Mouse (Mus musculus): ENCODE data around the gene Dgki.

The Dgki gene

DNA sequence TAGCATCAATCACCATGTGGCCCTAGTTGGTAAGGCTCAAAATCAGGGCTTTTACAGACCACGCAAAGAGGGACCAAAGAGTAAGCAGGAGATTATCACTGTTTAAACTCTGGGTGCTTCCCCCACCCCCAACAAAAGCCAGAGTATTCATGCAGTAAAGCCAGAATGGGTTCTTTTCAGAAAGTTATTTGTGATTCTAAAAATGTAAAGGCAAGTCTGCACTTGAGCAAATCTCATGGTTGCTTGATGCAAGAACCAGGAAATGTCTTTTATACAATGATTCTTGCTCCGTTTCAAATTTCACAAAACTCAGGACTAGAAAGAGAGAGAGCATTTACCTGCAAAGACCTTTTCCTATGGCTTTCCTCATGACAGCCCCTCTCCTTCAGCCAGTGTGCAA, 7.9 kb downstream of the Dgki start:
- no peak for DNase-seq (ENCODE audit: low spot score)

DNA sequence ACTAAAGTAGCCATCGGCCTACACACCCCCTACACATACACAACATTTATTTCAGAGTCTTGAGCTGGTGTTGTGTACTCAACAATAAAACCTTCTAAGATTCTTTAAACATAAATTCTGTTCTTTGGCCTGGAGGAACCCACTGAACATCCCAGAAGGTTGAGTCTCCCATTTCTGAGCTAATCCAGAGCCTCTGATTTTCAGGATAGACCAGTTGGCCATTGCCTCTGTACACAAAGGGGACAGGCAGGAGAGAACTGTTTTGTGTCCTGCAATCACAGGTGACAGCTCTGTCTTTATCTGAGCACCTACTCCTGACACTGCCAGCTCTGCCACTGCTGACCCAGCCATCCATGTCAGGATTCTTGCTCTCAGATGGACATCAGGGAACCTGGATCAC, 8.8 kb downstream of the Dgki start:
- DNase-seq (ENCODE audit: low spot score) = no peak

- DNase-seq (ENCODE audit: low spot score) = no peak
Measured at GRCm38 (mm10) chr6:37290691-37291090, 9.3 kb downstream of the Dgki start.

- DNase-seq (ENCODE audit: low spot score) = no peak
Measured at GRCm38 (mm10) chr6:37286134-37286533, 13.8 kb downstream of the Dgki start.

DNA sequence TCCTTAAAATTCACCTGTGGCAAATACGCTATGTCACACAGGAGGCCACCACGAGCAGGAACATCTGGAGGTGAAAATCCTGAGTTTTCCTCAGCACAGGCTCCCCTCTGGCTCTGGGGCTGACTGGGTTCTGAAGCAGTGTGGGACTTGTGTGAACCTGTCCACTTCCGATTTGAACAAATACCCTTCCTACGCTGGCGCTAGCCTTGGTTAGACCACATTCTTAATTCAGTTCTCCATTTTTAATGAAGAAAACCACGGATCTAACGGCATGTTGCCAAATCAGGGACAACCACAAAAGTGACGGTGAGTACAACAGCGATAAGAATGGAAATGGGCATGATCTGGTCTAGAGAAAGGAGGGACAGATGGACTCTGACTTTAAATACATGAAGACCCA, 15.1 kb downstream of the Dgki start:
- DNase-seq (ENCODE audit: low spot score) = no peak

- no peak for DNase-seq (ENCODE audit: low spot score)
Measured at GRCm38 (mm10) chr6:37283336-37283735, 16.6 kb downstream of the Dgki start.

- DNase-seq (ENCODE audit: low spot score) = no peak
Measured at GRCm38 (mm10) chr6:37282659-37283058, 17.3 kb downstream of the Dgki start.

DNA sequence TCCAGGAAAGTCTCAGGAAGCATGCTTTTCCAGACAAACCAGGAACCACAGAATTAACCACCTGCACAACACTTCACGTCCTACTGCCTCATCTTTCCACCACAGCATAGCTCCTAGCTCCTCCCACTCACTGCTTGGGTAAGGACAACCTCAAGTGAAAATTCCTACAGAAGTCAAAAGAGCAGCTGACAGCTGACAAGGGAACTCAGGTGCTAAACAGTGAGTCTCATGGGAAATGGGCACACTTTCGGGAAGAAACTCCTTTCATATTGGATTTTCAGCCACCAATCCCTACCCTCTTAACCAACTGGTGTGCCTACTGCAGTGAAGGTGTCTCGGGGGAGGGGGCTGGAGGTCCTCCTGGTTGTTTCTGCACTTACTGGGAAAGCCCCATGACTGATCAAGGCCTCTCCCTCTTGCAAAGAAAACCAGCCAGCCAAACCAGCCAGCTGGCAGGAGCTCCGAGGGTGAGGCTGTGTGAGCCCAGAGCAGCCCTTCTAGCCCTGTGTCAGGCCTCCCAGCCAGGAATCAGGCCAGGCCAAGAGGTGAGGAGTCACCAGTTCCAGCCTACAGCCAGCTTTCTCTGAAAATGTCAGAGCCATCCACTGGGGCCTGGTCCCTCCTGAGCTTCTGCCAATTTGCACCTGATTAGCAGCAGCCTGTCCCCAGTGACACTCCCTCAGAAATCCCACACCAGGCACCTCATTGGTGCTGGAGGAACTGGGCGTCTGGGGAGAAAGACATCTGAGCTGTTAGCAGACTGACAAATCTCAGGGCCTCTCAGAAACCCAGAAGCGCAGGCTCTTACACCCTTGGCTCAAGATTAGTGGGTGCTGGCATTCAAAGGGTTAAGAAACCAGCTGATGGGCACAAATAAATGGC, 22.9 kb downstream of the Dgki start:
- peak; percentile 33 for DNase-seq (ENCODE audit: low spot score)

DNA sequence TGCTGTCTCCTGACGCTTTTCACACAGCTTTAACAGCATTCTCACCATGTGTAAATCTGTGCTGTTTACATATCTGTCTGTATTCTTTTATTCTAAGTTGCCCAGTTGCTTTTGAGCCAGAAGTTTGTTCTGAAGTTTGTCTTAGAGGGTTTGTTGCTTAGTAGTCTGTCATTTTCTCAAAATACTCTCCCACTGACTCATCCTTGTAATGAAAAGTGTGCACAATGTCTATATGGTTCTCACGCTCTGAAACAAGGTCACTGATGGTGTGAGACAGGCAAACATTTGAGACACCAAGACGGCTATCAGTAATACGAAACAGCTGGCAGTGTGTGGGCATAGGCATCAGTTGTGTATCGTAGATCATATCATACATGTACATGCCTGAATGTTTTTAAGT, 23.8 kb downstream of the Dgki start:
- no peak for DNase-seq (ENCODE audit: low spot score)

- DNase-seq (ENCODE audit: low spot score) = no peak
Measured at GRCm38 (mm10) chr6:37270905-37271591, 28.9 kb downstream of the Dgki start.

DNA sequence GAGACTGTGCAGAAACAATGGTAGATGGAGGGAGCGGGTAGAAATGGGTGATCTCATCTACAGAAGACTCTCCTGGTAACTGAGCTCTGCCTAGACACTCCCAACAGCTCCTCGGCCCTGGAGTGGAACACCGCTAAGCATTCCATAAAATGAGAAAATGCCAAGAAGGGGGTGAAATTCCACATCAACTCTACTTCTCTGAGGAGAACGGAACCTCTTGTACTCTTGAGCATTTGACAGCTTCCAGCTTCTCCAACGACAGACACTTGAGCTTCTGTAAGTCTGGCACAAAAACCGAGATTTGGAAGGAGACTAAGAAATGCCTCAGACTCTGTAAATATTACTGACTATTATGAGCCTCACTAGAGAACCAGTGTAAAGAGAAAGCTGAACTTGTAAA, 31.4 kb downstream of the Dgki start:
- no peak for DNase-seq (ENCODE audit: low spot score)

- DNase-seq (ENCODE audit: low spot score) = no peak
Measured at GRCm38 (mm10) chr6:37267952-37268351, 32.0 kb downstream of the Dgki start.

GRCm38 (mm10) chr6:37262486-37262885, 37.5 kb downstream of the Dgki start:
- DNase-seq (ENCODE audit: low spot score) = no peak

DNA sequence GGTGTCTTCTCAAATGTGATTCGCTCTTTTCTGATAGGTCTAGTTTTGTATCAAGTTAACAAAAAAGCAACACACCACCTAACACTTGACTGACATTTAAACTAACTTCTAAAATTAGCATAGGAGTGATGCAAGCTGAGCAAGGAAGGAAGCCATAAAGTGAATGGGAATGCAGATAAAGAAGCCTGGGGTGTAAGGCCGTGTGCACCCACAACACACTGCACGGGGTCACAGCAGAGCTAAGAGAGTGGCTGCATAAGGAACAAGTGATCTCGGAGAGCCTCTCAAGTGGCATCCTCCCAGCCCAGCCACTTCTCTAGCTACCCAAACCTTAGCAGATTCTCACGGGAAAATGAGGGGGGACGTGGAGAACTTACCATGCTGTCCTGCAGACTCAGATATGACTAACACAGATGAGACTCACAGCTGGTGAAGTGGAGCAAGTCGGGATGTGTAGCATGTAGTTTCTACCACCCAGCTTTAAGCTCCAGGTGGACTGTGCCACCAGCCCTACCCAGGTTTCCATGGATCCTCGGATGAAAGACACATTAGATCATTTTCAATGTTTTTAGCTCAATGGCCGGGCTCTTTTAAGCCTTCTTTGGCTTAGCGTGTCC, 38.6 kb downstream of the Dgki start:
- no peak for DNase-seq (ENCODE audit: low spot score)

DNA sequence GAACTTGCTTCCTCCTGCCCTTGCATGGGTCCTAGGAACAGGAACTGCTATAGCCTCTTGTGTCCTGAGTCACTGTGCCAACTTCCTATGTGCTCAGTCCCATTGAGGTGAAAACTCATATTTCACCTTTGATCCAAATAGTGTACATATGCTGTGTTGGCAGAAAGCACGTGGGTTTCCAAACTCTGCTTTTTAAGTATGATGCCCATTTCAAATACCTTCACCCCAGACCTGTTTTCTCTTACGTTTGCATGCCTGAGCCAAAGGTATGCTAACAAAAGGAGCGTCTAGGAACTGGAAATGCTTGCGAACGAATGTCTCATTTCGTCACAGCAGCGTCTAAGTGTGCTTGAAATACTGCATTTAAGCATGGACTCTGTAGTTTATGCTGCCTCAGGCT, 41.3 kb downstream of the Dgki start:
- DNase-seq (ENCODE audit: low spot score) = no peak

GRCm38 (mm10) chr6:37254144-37254543, 45.8 kb downstream of the Dgki start:
- DNase-seq (ENCODE audit: low spot score) = no peak

DNA sequence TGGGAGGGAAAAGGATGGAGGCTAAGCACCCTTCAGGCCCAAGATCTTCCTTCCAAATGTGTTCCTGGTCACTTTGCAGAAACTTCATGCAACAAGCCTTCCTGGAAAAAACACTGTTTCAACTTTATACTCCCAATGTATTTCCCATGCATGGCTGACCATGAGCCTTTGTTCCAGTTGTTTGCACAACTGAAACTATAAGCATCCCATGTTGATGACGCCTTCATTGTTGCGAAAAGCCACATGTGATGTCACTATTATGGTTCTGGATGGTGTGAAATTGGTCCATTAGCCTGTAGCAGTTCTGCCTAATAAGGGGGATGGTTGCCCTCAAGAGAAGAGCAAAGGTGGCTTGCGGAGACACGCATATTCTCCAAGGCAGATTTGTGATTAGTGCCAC, 47.4 kb downstream of the Dgki start:
- no peak for DNase-seq (ENCODE audit: low spot score)

DNA sequence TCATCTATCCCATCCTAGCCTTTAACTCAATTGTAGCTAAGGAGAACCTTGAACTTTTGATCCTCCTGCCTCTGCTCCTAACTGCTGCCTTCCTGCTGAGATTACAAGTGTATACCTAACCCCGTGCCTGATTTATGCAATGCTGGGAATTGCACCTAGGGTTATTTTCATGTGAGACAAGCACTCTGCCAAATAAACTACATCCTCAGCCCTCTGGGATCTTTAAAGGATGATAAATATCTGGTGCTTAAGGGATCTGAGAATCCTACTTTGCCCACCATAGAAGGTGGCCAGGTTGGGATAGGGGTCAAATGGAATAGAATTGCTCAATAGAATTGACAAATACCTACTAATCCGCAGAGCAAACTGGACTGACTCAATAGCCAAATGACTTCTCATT, 49.3 kb downstream of the Dgki start:
- DNase-seq (ENCODE audit: low spot score) = no peak

DNA sequence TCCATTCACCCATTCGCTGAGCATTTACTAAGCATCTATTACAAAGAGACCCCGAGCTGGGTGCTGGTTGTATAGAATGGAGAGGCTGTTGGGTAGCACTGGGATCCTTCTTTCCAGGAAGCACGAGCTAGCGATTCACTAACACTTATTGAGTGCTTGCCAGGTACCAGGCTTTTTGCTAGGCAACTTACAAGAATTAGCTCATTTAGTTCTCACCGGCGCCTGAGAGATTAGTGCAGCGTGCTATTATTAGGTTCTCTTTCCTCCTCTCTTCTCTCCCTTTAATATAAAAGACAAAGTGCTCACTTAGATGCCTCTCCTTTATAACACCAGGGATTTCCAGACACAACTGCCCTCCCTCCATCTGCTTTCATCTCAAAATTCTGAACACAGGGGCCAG, 54.2 kb downstream of the Dgki start:
- DNase-seq (ENCODE audit: low spot score) = no peak

GRCm38 (mm10) chr6:37244074-37244473, 55.9 kb downstream of the Dgki start:
- DNase-seq (ENCODE audit: low spot score) = no peak

DNA sequence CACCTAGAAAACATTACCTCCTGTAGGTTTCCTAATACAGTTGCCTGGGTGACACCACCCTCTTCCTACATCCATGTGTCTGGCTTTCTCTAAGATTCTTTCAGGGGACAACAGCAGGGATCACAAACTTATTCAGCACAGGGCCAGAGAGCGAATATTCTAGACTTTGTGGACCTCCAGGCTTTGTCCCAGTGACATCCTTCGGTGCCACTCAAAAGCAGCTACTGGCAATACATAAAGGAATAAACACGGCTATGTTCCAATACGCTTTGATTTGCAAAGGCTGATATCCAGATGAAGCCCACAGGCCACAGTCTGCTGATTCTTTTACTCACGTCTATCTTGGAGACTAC, 57.2 kb downstream of the Dgki start:
- no peak for DNase-seq (ENCODE audit: low spot score)

- no peak for DNase-seq (ENCODE audit: low spot score)
Measured at GRCm38 (mm10) chr6:37242100-37242768, 57.8 kb downstream of the Dgki start.

GRCm38 (mm10) chr6:37241434-37241833, 58.5 kb downstream of the Dgki start:
- DNase-seq (ENCODE audit: low spot score) = no peak
